Comparison of ENCODE assay signal across 25 mouse cellular contexts in genomic region chr11:66898747-66899146, GRCm38 (mm10). TPM values are rescaled to one million over a fixed set of nuclear protein-coding genes. Genes with fewer than 3 reads are reported as not detected.
DNase-seq lines count a peak whose midpoint lies in the region; ATAC-seq and TF ChIP-seq lines count a peak whose summit lies in the region.
"Had no signal": no experiment of that assay in that cellular context is flagged by ENCODE, and none has a peak within 500 bp of the region (broad histone marks: within the 10 kb centered on the region; RNA-seq: fewer than 3 reads in every experiment).

No protein-coding gene starts in this region.

- no peaks in the 10 kb centered on the region for H3K9me3 ChIP-seq in liver, embryonic 14.5 days (ENCODE audit: control insufficient read depth, low read length)
- no peaks in the 10 kb centered on the region for H3K9me3 ChIP-seq in liver, embryonic 12.5 days (replicated peaks)
- H3K9me3 ChIP-seq: forebrain, embryonic 12.5 days; midbrain, embryonic 12.5 days; neural tube, embryonic 13.5 days had no signal

- CTCF ChIA-PET in Patski (lab: Charles Lee): interaction anchor here (0.6 to 1.3 kb wide), 3 partner anchors 9 to 126 kb away, joined by 3 to 4 read pairs (median 3); partner anchors contain the start of gene Tmem220

- no peaks in the 10 kb centered on the region for H3K36me3 ChIP-seq in liver, embryonic 14.5 days (replicated peaks; ENCODE audit: control insufficient read depth, insufficient read depth, low read depth)
- no peaks in the 10 kb centered on the region for H3K36me3 ChIP-seq in liver, embryonic 12.5 days
- H3K36me3 ChIP-seq: forebrain, embryonic 12.5 days; hindbrain, embryonic 13.5 days; midbrain, embryonic 12.5 days; neural tube, embryonic 13.5 days had no signal

- H3K4me1 ChIP-seq in liver, embryonic 14.5 days (replicated peaks; ENCODE audit: control insufficient read depth in 2 of 2, insufficient read depth in 2 of 2, low read length in 1 of 2): no peaks in the 10 kb centered on the region
- H3K4me1 ChIP-seq in liver, embryonic 12.5 days: no peaks in the 10 kb centered on the region
- H3K4me1 ChIP-seq: forebrain, embryonic 12.5 days; hindbrain, embryonic 13.5 days; midbrain, embryonic 12.5 days; neural tube, embryonic 13.5 days had no signal

- WGBS in liver, embryonic 14.5 days (ENCODE audit: insufficient replicate concordance): 50% methylated on average over 2 of the region's 2 CpGs
- 63% methylated on average over 2 of the region's 2 CpGs for WGBS in liver, embryonic 12.5 days (ENCODE audit: insufficient replicate concordance)

- H3K4me2 ChIP-seq in liver, embryonic 14.5 days (ENCODE audit: low read depth): no peak overlapping the region
- H3K4me2 ChIP-seq in liver, embryonic 12.5 days: no peak overlapping the region
- H3K4me2 ChIP-seq: forebrain, embryonic 12.5 days; heart, embryonic 11.5 days; hindbrain, embryonic 13.5 days; midbrain, embryonic 12.5 days; neural tube, embryonic 13.5 days had no signal

- H3K9ac ChIP-seq in liver, embryonic 14.5 days (replicated peaks): no peak overlapping the region
- H3K9ac ChIP-seq in liver, embryonic 12.5 days: no peak overlapping the region
- H3K9ac ChIP-seq: forebrain, embryonic 12.5 days; hindbrain, embryonic 13.5 days; midbrain, embryonic 12.5 days; neural tube, embryonic 13.5 days had no signal

- DNase-seq in liver, embryonic 14.5 days (ENCODE audit: low read depth in 3 of 3, low spot score in 3 of 3): no peak
- DNase-seq in 416B (ENCODE audit: low read depth): peak; percentile 7
- DNase-seq in A20 (ENCODE audit: low read depth, low spot score): peak; percentile 6
- no peak for DNase-seq in Patski (ENCODE audit: low read depth, low spot score)
- no peak for DNase-seq in layer of hippocampus, postnatal 14 days (ENCODE audit: low spot score in 2 of 2)
- DNase-seq in gastrocnemius, adult 8-10 months (ENCODE audit: low spot score in 2 of 2): no peak
- no peak for DNase-seq in c-Kit-positive CD71-positive TER-119-positive erythroid progenitor cells, embryonic 14.5 days (ENCODE audit: low spot score)
- DNase-seq: gastrocnemius, postnatal 25 days had no signal

- H3K27ac ChIP-seq in liver, embryonic 14.5 days: no peak overlapping the region
- no peak overlapping the region for H3K27ac ChIP-seq in liver, embryonic 12.5 days
- H3K27ac ChIP-seq: forebrain, embryonic 12.5 days; hindbrain, embryonic 13.5 days; midbrain, embryonic 12.5 days; neural tube, embryonic 13.5 days had no signal

- no peaks in the 10 kb centered on the region; the same call in 1 of the 2 replicates for H3K27me3 ChIP-seq in liver, embryonic 14.5 days (ENCODE audit: control insufficient read depth, insufficient read depth, low read length)
- H3K27me3 ChIP-seq in liver, embryonic 12.5 days (replicated peaks): peaks cover 12% of the 10 kb centered on the region; the same call in 1 of the 2 replicates
- H3K27me3 ChIP-seq in Patski: peaks cover 12% of the 10 kb centered on the region
- H3K27me3 ChIP-seq: hindbrain, embryonic 13.5 days had no signal

- peak; percentile 31 for TF ChIP-seq CTCF in liver, embryonic 14.5 days (IDR thresholded peaks at IDR 0.05; ENCODE audit: low read depth)
- peak; percentile 18 for TF ChIP-seq CTCF in Patski (IDR thresholded peaks at IDR 0.05)

- no peak overlapping the region for H3K4me3 ChIP-seq in liver, embryonic 14.5 days (ENCODE audit: insufficient read depth in 1 of 2, low read depth in 2 of 2, low read length in 2 of 2)
- H3K4me3 ChIP-seq in liver, embryonic 12.5 days: no peak overlapping the region
- H3K4me3 ChIP-seq: forebrain, embryonic 12.5 days; hindbrain, embryonic 13.5 days; midbrain, embryonic 12.5 days; neural tube, embryonic 13.5 days had no signal

- no peak for ATAC-seq in liver, embryonic 14.5 days (ENCODE audit: insufficient read depth)
- no peak for ATAC-seq in liver, embryonic 12.5 days
- no peak for ATAC-seq in Patski

- in situ Hi-C loops in Patski (cut with MboI; ENCODE audit: low pct_unique_long_range_greater_than_20kb): no loop called here

- POLR2A ChIA-PET in Patski (lab: Charles Lee): no interaction called here

- no peak for TF ChIP-seq EP300 in liver, embryonic 14.5 days (IDR thresholded peaks at IDR 0.05; ENCODE audit: low read depth)

RNA-seq across cellular contexts. Expression of gene Pirt, which starts 13.0 kb away (rescaled TPM):
- not detected in 2 replicates for polyA plus RNA-seq in liver, embryonic 14.5 days (2012; rRNA removed)
- not detected in 2 replicates for polyA plus RNA-seq in liver, embryonic 14.5 days (2014; fragmentation: Nextera tagmentation; extraction: Ambion mirVana)
- 0.05 and 0.11 TPM in 2 replicates for polyA plus RNA-seq in liver, embryonic 12.5 days (2016; fragmentation: Nextera tagmentation; extraction: Ambion mirVana)
- not detected for polyA plus RNA-seq in Patski (2021)
- total RNA-seq in layer of hippocampus, postnatal 14 days (2021): 1 to 10 TPM; 1.5 to 1.8 TPM
- under 1 TPM in 3 of 4 experiments, not detected in 1; 0.12 to 0.16 (median 0.15) TPM for total RNA-seq in gastrocnemius, adult 8-10 months (2022)
- total RNA-seq: liver, adult 2 months; megakaryocyte, adult 5-6 weeks had no signal
- polyA plus RNA-seq: limb, embryonic 11.5 days; liver, adult 2 months had no signal

RNA-seq across cellular contexts. Expression of gene Tmem238l, which starts 57.7 kb away (rescaled TPM):
- polyA plus RNA-seq in liver, embryonic 14.5 days (2012; rRNA removed): not detected in 2 replicates
- not detected in 2 replicates for polyA plus RNA-seq in liver, embryonic 14.5 days (2014; fragmentation: Nextera tagmentation; extraction: Ambion mirVana)
- polyA plus RNA-seq in liver, embryonic 12.5 days (2016; fragmentation: Nextera tagmentation; extraction: Ambion mirVana): not detected in 2 replicates
- polyA plus RNA-seq in Patski (2021): not detected
- not detected for total RNA-seq in layer of hippocampus, postnatal 14 days (2021)
- not detected for total RNA-seq in gastrocnemius, adult 8-10 months (2022)
- total RNA-seq: adrenal gland, postnatal 14 days; gastrocnemius, postnatal 25 days; heart, postnatal 36 days; layer of hippocampus, adult 8-10 months; layer of hippocampus, postnatal 36 days; left cerebral cortex, postnatal 10 days; liver, adult 2 months; megakaryocyte, adult 5-6 weeks had no signal
- polyA plus RNA-seq: cortical plate, adult 2 months; embryonic facial prominence, embryonic 14.5 days; forebrain, embryonic 12.5 days; heart, embryonic 16.5 days; hindbrain, embryonic 13.5 days; limb, embryonic 11.5 days; liver, adult 2 months; midbrain, embryonic 12.5 days; neural tube, embryonic 13.5 days had no signal

Comparison
In these comparisons a context has a peak if more than half of its experiments do, and no peak if none do; other contexts are left out.
1. DNase-seq: peak in 416B (single experiment) and A20 (single experiment); none in liver, embryonic 14.5 days (0 of 3), Patski (single experiment), layer of hippocampus, postnatal 14 days (0 of 2), gastrocnemius, adult 8-10 months (0 of 2) and c-Kit-positive CD71-positive TER-119-positive erythroid progenitor cells, embryonic 14.5 days (single experiment).